Mouse (Mus musculus) frontal cortex, postnatal 14 days (tissue): ENCODE measurements at regions not wholly inside any gene's neighbourhood (a gene's known extent, or its start where the extent isn't known, plus 50 kb on each side); places are given as distances from the start of the nearest gene placed in this dataset.
"Not testable (repeated sequence)": the region's sequence is repeated elsewhere in the genome, so short reads cannot be mapped to it uniquely, and the experiment has no call there.

ENCODE experiments used
- DNase-seq, 2 experiments: peaks; one replicate each; pipeline ENCODE4 v3.0.0; 2022; ENCODE audit warnings: low spot score in 2 of 2

- DNase-seq: no peak
These were observed 520.2 kb upstream of the Stxbp6 start for GRCm38 (mm10) chr12:45594689-45595088.

DNA sequence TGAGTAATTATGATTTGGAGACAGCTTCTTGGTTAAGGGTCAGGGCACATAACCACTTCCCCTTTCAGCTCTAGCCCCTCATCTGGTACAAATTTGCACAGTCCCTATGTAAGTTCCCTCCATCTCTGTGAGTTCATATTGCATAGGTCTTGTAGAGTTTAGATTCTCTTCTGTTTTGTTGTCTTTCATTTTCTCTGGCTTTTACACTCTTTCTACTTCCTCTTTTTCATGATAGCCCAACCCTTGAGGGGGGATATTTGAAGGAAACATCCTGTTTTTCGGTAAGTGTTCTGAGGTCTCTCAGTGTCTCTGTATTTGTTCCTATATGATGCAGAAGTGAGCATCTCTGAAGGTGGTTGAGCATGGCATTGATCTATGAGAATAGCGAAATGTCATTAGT, 515.7 kb upstream of the Stxbp6 start:
- DNase-seq: no peak

DNA sequence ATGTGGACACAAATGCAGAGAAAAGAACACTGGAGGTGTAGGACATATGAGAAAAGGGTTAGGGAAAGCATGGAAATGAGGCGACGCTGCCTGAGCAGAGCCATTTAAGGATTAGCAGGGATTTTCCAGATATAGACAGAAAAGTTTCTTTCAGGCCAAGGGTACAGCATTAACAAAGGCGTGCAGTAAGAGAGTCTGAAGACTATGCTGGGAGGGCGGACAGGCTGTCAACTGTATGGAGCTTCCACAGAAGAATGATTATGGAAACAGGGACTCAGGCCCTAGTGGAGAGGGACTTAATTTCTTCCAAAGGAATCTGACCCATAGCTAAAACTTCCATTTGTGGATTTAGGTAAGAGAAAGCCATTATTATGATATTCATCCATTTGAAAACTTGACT, 511.3 kb upstream of the Stxbp6 start:
- no peak for DNase-seq

GRCm38 (mm10) chr12:45563325-45564030, 489.0 kb upstream of the Stxbp6 start:
- DNase-seq: no peak

- no peak for DNase-seq
These were observed 488.2 kb upstream of the Stxbp6 start for GRCm38 (mm10) chr12:45562637-45563220.

GRCm38 (mm10) chr12:45561889-45562288, 487.4 kb upstream of the Stxbp6 start:
- no peak for DNase-seq

GRCm38 (mm10) chr12:45561362-45561761, 486.9 kb upstream of the Stxbp6 start:
- no peak for DNase-seq

- DNase-seq: not testable (repeated sequence)
These were observed 475.4 kb upstream of the Stxbp6 start for GRCm38 (mm10) chr12:45549906-45550305.

DNA sequence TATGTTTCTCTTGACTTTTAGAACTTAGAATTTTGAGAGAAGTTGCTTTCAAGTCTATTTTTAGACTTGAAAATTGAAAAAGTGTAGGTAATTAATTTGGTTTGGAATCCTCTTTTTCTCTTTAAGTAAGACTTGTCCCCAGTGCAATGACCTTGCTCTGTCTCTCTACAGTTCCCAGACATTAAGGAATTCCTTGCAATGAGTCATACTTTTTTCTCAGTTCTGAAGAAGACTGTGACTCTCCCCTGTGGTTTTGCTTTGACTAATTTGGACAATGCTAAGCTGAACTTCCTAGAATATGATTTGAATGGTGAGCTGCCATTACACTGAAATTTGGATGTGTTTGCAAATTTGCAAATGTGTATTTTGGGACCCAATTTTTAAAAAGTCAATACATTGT, 445.0 kb upstream of the Stxbp6 start:
- DNase-seq: no peak

DNA sequence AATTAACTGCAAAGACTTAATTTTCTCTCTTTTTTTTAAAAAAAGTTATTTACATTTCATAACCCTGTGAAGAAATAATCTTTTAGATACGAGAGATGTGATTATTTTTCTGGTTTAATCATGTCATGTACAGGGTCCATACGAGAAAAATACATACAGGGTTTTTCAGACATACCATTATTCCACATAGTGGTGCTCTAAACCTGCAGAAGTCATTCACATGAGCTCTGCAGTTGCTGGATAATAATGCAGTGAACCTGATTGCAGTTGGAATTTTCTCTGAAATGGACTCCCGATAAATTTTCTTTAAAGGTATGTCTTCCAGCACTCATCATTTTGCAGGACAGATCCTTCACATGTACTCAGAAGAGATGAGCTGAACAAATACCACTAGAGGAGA, 439.9 kb upstream of the Stxbp6 start:
- DNase-seq: no peak

DNA sequence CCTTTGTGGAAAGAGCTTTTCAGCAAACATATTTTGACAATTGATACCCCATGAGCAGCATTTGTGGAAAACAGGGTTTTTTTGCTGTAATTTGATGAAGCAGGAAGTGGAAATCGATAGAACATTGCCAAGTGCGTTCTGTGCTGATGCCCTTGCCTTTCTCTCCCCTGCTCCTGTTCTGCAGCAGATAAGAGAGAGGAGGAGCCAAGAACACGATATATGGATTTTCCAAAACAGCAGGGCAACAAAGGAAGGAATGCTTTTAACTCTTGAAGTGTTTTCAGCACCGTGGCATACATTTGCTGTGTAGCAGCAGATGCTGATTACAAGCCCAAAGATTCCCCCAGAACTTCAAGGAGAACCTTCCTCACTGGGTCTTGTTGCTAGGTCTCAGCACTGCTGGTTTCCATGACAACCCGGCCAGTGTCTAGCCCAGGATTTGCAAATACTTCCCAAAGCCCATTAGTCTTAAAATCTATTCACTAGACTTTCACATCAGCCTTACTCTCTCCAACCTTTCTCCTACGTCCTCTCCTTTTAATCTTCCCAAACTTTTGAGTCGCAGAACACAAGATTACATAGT, 433.0 kb upstream of the Stxbp6 start:
- peak in 1 of 2 experiments; percentile 5 for DNase-seq

- no peak for DNase-seq
These were observed 425.3 kb upstream of the Stxbp6 start for GRCm38 (mm10) chr12:45499834-45500233.

- no peak for DNase-seq
These were observed 423.7 kb upstream of the Stxbp6 start for GRCm38 (mm10) chr12:45498230-45498629.

- no peak for DNase-seq
These were observed 414.5 kb upstream of the Stxbp6 start for GRCm38 (mm10) chr12:45489029-45489428.

GRCm38 (mm10) chr12:45476881-45477280, 402.4 kb upstream of the Stxbp6 start:
- DNase-seq: no peak

- DNase-seq: no peak
These were observed 393.6 kb upstream of the Stxbp6 start for GRCm38 (mm10) chr12:45468093-45468492.

GRCm38 (mm10) chr12:45467058-45467457, 392.5 kb upstream of the Stxbp6 start:
- peak; percentile 17 for DNase-seq

GRCm38 (mm10) chr12:45466066-45466465, 391.6 kb upstream of the Stxbp6 start:
- peak; percentile 52 to 58 for DNase-seq

GRCm38 (mm10) chr12:45464952-45465351, 390.4 kb upstream of the Stxbp6 start:
- no peak for DNase-seq

DNA sequence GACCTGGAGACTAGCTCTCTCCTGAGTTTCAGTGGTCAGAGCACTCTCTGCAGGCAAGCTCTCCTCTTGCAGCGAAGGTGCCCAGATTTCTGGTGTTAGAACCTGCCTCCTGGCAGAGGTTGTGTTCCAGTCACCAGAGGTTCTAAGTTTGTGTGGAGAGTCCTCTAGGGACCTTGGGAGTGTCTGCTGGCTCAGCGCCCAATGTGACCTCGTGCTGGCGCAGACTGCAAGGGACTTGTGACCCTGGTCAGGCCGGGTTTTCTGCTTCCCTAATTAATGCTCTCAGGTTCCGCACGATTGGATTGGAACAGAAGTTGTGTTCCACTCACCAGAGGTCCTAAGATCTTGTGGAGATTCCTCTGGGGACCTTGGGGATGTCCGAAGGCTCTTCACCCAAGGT, 384.2 kb upstream of the Stxbp6 start:
- not testable (repeated sequence) for DNase-seq

GRCm38 (mm10) chr12:45443512-45444190, 369.1 kb upstream of the Stxbp6 start:
- no peak for DNase-seq

DNA sequence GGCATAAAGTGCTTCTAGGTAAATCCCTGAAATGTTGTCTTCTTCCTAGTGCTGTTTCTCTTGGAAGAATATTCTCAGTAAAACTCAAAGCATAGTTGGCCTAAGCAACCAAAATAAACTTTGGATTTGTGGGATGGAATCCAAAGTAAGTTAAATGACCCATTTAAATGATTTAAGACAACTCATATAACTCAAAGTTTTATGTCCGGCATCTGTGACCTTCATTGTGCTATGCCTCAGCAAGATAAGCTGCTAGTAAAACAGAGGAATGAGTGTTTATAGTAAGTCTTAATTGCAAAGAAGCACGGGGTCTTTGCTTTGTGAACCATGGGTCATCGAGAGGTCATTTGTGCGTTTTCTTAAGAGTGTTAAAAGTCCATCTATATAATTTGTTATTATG, 368.0 kb upstream of the Stxbp6 start:
- no peak for DNase-seq

DNA sequence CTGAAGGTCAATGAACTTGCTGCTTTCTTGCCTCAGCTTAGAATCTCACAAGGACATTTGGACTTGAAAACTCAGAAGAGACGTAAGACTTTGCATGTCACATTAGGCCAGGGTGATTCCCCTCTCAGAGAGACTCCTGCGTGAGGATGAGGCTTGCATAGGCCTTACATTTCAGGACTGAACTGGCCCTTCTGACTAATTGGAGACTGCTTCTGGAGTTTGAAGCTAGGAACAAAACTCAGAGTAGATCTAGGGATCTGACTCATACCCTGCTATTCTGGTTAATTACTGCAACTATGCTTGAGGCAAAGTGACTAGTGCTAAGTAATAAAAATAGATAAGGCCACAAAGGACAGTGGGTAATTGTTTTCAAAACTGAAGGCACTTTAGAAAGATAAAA, 365.2 kb upstream of the Stxbp6 start:
- no peak for DNase-seq
